Mouse (Mus musculus): ENCODE data around the gene Pygm.

GRCm38 (mm10) chr19:6392743-6393393 lies 8.7 kb downstream of the Pygm start:
- TF ChIP-seq TAL1 (IDR thresholded peaks at IDR 0.05; ENCODE audit: low read length) (no peak), GATA1 (IDR thresholded peaks at IDR 0.05; ENCODE audit: low read length) (no peak)
